Mouse (Mus musculus) G1E-ER4 (cell line): ENCODE data around the gene Nfic. TPM values are rescaled to one million over a fixed set of nuclear protein-coding genes. Genes with fewer than 3 reads are reported as not detected.

Experiments
- GATA1 ChIP-seq: IDR thresholded peaks from one replicate; pipeline ENCODE4 v1.8.0; 2012; ENCODE audit warnings: low read length, inconsistent platforms
- polyA plus RNA-seq: library from polyadenylated mRNA; stranded (reverse); fragments of >175 nt; gene quantifications from 2 replicates; pipeline ENCODE4 v1.2.3, GENCODE M21; 2012

The Nfic gene
- polyA plus RNA-seq, 1 experiment, result 37.9 TPM

DNA sequence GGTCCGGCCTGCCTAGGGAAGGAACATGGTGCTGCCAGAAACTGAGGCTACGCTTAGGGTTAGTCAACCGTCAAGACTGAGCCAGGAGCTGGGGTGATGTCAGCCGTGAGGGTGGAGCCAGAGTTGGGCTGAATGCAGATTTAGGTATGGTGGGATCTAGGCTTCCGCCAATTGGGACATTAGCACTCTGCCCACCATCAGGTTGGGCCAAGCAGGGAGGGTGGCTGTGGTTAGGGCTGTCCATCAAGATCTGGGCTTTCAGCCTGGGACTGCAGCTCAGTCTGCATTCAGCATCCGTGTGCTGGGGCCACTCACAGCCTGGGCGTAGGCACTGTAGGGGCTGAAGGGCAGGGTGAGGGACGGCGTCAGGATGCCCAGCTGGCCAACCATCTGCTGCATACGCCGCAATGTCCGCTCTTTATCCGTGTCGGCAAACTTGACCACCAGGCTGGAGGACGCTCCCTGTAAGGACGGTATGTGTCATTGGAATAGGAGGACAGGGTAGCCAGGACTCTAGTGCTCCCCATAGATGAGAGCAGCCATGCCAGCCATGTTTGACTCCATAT, 12.3 kb upstream of the Nfic start:
- TF ChIP-seq GATA1, result no peak

DNA sequence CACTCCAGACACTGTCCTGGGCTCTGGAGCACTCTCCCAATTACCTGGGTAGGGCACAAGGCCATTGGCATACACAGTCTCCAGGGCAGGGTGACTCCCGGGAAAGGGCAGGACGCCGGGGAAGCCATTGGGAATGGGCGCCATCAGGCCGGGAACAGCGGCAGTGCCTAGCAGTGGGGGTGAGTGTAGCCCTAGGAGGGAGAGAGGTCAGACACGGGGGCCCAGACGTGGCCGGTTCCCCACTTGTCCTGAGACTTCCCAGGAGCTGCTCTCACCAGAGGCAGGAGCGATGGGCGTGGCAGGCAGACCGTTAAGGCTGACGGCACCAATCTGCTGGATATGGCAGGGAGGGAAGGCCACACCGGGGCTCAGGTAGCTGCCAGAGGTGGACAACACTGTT, 11.4 kb upstream of the Nfic start:
- TF ChIP-seq GATA1, result no peak

DNA sequence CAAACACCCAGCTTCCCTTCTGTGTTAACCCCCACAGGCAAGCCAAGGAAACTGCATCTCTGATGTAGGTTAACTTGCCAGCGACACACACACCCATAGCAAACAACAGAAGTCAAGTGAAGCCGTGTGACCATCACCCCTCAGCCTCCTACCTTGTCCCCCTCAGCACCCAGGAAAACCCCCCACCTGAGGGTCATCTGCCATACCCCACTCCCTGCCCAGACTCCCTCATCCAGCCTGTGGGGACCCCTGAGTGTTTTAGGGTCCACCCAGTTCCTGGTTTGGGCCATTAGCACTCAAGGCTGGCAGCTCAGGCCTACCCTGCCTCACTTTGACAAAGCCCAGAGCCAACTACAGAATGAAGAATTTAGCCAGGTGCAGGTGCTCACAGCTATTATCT, 10.6 kb upstream of the Nfic start:
- TF ChIP-seq GATA1, result no peak

DNA sequence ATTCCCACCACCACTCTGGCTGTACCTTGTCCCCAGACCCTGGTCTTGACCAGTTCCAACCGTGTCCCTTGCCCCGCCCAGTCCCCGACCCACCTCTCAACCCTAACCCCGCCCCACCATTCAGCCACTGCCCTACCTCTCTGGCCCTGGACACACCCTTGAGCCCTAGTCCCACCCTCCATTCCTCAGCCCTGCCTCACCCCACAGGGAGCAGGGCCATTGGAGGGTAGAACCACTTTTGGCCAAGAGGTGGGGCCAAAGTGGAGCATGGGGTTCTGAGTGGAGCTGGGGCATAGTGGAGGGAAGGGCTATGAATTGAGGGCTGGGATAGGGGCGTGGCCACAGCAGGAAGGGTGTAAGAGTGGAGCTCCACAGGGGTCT, 9.8 kb upstream of the Nfic start:
- no peak for TF ChIP-seq GATA1

DNA sequence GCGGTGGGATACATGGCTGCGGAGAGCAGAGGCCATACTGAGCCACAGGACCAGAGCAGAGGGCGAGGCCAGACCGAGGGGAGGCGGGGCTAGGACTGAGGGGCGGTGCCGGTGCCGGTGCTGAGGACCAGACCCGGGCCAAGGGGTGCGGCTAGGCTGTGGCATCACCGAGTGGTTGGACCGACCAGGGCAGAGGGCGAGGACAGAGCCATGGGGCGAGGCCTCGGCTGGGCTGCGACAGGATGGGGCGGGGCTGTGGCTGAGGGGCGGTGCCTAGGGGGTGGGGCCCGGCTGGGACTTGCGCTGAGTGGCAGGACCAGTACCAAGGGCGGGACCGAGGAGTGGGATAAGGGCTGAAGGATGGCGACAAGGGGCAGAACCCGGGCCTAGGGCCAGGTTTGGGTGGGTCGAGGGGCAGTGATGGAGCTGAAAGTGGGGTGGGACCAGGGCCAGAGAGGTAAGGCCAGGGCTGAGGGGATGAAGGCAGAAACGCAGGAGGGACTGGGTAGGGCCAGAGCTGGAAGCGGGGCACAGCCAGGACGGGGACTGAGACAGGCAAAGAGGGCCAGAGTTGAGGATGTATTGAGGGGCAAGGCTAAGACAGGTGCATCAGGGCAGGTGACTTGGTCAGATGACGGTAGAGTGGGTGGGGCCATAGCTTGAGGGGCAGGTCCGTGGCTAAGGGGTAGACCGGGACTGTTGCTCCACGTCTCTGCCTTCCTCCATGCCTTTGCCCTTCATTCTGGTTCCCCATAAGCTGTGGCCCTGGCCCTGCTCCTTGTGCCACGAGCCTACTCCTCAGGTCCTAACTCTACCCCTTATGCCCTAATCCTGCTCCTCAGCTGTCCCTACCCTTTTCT, 9.2 kb upstream of the Nfic start:
- no peak for TF ChIP-seq GATA1

DNA sequence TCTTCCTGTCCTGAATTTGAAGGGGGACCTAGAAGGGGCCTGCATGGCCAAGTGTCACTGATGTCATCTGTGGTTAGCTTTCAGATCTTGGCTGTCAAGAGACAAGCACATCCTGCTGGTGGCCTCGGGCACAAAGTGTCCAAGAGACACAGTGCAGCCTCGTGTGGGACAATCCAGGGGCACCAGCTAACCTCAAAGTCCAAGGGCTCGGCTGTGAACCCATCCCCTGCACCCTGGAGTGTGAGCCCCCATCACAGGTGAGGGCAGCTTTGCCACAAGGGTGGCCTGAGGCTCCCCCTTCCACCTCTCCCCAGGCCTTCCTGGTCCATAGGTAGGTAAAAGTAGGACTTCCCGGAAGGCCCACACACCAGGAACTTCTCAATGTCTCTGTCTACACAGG, 8.1 kb upstream of the Nfic start:
- no peak for TF ChIP-seq GATA1

DNA sequence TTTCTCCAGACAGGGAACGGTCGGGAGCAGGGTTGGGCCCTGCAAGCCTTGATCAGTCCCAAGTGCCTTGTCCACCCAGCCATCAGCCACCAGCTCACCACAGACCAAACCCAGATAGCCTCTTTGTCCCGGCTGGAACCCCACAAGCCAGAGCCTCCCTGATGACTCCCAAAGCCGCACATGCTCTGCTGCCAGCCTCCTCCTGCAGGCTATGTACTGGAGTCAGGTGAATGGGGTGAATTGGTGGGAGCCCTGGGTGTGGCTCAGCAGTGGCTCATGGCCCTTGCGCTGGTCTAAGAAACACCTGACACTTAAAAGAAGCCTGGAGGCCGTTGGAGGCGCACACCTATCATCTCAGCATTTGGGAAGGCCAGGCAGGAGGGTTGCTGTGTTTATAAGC, 7.5 kb upstream of the Nfic start:
- no peak for TF ChIP-seq GATA1

DNA sequence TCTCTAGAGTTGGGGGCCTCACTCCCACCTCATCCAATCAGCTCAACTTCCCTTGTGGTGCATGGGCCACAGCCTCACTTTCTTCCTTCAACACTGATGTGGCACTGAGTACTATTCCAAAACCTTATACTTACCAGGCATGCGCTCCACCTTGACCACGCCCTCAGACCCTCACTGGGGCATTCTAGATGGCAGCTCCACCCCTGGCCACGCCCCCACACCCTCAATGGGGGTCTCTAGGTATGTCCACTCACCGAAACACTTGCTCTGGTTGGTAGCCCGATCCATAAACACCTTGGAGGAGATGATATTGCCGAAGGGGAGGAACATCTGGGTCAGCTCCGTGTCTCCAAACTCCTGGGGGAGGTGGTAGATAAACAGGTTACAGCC, 7.0 kb upstream of the Nfic start:
- TF ChIP-seq GATA1, result no peak

DNA sequence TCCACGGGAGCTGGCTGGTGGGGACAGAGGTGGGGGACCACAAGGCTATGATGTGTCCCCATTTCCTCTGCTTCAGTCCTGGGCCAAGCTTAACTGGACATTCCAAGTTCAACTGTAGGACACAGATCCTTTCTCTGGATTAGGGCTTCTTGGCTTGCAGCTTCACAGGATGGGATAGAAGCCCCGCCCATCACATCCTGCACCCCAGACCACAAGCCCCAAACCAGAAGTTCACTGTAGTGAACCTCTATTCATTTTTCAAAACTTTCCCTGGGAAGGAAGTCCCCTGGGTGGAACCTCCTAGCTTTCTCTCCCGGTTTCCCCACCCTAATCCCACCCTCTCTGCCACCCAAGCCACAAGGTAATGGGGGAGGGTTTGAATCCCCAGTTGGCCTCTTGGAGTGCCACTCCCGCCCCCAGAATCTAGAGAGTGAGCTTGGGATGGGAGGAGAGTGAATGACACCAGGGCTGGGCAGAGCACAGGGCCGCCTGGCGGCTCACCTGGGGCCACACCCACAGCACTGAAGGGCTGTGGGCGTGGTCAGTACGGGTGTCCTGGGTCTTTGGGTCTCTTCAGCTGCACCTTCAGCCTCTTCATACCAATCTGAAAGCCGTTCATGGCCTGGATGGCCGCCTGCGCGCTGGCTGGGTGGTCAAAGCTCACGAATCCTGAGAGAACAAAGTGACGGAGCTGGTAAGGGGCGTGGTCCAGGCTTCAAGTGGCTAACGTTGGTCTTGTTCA, 6.4 kb upstream of the Nfic start:
- TF ChIP-seq GATA1, result no peak

DNA sequence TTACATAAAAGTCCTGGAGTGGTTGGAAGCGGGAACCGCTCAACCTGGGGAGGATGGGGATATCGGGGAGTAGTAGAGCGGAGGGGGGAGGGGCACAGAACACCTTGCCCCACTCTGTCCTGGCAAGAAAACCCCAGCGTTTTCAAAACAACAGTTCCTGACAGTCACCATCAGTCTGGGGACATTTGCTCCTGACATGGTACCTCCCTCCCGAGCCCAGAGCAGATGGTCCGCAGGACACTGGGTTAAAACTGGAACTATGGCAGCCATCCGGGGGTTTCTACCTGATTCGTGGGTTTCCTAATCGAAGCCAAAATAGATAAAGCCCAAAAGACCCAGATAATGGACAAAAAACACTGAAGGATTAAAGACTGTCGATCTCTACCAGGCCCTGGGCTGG, 5.5 kb upstream of the Nfic start:
- no peak for TF ChIP-seq GATA1

DNA sequence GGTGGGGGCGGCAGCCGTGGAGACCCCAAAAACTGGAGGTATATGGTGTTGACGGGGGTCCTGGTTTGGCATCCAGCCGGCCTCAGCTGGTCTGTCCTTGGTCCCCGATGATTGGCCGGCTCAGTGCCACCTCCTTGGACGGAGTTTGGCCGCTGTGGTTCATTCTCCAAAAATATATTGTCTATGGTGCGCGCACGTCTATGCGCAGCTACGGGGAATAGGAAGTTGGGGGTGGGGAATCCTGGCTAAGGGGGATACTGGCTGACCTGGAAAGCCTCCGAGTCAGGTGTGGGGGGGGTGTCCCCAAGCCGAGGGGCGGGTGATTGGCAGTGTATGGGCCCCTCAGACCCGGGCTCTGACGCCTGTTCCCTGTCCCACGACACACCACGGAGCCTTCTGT, 5.0 kb upstream of the Nfic start:
- TF ChIP-seq GATA1, result no peak

DNA sequence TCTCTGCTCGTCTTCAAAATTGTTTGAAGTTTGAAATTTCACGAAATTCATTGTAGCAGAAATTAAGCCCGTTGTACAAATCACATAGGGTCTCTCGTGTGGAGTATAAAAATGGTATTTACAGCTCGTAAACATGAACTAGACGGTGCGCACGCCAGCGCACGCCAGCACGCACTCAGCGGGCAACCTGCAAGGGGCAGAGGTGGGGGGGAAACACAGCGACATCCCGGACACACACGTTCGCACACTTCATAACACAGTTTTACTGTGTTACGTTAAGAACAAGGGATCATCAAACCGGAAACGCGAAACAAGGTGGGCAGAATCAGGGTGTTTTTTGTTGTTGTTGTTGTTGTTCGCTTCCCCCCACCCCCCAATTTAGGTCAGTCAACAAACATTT, 4.0 kb upstream of the Nfic start:
- TF ChIP-seq GATA1, result no peak

DNA sequence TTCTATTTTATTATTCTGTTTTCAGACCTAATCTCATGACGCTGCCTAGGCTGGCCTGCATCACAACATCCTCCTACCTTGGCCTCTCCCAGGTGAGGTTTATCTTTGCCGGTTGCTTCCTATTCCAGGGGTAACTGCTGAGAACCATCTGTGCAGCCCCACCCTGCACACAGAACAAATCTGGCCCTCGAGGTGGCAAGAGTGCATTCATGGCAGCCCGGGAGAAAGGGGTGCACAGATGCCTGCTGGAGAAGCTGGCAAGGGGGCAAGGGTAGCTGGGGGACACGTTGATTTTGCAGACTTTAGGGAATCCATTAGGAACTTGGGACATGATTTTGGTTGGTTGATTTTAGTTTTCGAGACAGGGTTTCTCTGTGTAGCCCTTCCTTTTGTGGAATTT, 2.8 kb upstream of the Nfic start:
- no peak for TF ChIP-seq GATA1

DNA sequence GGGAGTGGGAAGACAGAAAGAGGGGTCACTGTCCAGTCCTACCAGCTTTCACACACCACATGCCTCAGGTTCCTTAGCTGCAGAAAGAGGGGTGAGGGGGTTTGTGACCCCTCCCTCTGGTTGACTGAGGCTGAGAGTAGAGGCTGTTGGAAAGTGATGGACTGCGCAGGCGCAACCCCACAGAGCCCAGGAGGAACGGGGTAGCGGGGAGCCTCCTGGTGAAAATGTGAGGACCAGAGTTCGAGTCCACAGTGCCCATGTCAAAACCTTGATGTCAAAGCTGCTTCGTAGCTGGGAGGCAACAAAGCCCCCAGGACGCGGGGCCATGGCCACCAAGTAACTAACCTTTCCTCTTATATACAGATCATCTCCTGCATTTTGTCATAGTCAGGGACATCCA, 2.2 kb upstream of the Nfic start:
- no peak for TF ChIP-seq GATA1

DNA sequence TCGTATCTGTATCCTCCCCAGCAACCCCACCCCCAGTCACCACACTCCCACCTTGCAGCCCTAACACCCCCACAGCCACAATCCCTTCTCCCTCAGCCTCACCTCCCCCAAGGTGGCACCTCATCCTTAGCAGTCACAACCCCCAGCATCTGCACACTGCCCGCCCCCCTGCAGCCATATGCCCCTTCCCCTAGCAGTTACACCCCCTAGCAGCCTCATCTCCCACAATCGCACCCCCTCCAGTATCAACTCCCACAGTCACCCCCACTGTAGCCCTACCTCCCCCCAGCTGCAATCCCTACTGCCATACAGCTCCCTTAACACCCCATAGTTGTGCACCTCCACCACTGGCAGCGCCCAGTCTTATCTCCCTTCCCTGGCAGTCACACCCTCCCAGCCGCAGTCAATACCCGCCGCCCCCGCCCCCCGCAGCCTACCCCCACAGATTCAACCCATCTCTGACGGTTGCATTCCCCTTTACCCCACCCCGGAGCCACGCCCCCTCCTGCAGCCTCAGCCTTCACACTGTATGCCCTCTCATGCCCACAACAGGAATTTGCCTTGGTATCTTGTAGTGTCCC, 1.6 kb upstream of the Nfic start:
- no peak for TF ChIP-seq GATA1

DNA sequence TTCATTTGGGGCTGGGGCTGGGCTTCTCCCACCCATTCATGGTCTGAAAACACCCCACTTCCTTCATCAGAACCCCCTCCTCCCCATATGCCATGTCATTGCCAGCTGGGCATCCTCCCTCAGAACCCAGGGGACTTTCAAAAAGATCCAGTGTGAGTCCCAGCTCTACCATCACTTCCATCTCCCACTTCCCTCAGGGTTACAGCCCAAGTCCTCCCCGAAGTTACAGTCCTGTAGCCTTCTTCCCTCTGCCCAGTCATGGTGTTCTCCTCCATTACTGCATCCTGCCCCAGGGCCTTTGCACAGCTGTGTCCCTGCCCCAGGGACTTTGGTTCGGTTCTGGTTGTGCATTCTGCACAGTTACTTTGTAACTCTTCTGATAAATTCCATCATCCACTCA, 1.3 kb downstream of the Nfic start:
- TF ChIP-seq GATA1, result no peak
